Mouse (Mus musculus): ENCODE data around the gene Olfr251. TPM values are rescaled to one million over a fixed set of nuclear protein-coding genes. Genes with fewer than 3 reads are reported as not detected.

The Olfr251 gene
- polyA plus RNA-seq, 1 experiment from 2014 or later, result not detected

Other genes with a start within 250 kb of the Olfr251 start
- gene Olfr890, start 234.6 kb upstream of the Olfr251 start, polyA plus RNA-seq (2015; fragmentation: Nextera tagmentation; extraction: Ambion mirVana), result not detected in 2 replicates
- not detected in 2 replicates for gene Olfr891, start 196.3 kb upstream of the Olfr251 start, polyA plus RNA-seq (2015; fragmentation: Nextera tagmentation; extraction: Ambion mirVana)
- not detected in 2 replicates for gene Olfr893, start 168.7 kb upstream of the Olfr251 start, polyA plus RNA-seq (2015; fragmentation: Nextera tagmentation; extraction: Ambion mirVana)
- gene Olfr894, start 159.0 kb upstream of the Olfr251 start, polyA plus RNA-seq (2015; fragmentation: Nextera tagmentation; extraction: Ambion mirVana), result not detected in 2 replicates
- gene Olfr143, start 124.3 kb upstream of the Olfr251 start, polyA plus RNA-seq (2015; fragmentation: Nextera tagmentation; extraction: Ambion mirVana), result not detected in 2 replicates
- not detected in 2 replicates for gene Olfr895, start 109.2 kb upstream of the Olfr251 start, polyA plus RNA-seq (2015; fragmentation: Nextera tagmentation; extraction: Ambion mirVana)
- gene Olfr896-ps1, start 86.0 kb upstream of the Olfr251 start, polyA plus RNA-seq (2015; fragmentation: Nextera tagmentation; extraction: Ambion mirVana), result not detected in 2 replicates
- gene Olfr25, start 48.0 kb upstream of the Olfr251 start, polyA plus RNA-seq (2015; fragmentation: Nextera tagmentation; extraction: Ambion mirVana), result not detected in 2 replicates
- not detected in 2 replicates for gene Olfr898, start 28.7 kb upstream of the Olfr251 start, polyA plus RNA-seq (2015; fragmentation: Nextera tagmentation; extraction: Ambion mirVana)
- not detected in 2 replicates for gene Olfr250, start 10.2 kb upstream of the Olfr251 start, polyA plus RNA-seq (2015; fragmentation: Nextera tagmentation; extraction: Ambion mirVana)
- gene Olfr147, start 24.6 kb downstream of the Olfr251 start, polyA plus RNA-seq (2015; fragmentation: Nextera tagmentation; extraction: Ambion mirVana), result not detected in 2 replicates
- not detected in 2 replicates for gene Olfr901, start 52.4 kb downstream of the Olfr251 start, polyA plus RNA-seq (2015; fragmentation: Nextera tagmentation; extraction: Ambion mirVana)
- not detected in 2 replicates for gene Olfr902, start 70.6 kb downstream of the Olfr251 start, polyA plus RNA-seq (2015; fragmentation: Nextera tagmentation; extraction: Ambion mirVana)
- not detected in 2 replicates for gene Olfr904, start 86.1 kb downstream of the Olfr251 start, polyA plus RNA-seq (2015; fragmentation: Nextera tagmentation; extraction: Ambion mirVana)
- gene Olfr905, start 94.0 kb downstream of the Olfr251 start, polyA plus RNA-seq (2015; fragmentation: Nextera tagmentation; extraction: Ambion mirVana), result not detected in 2 replicates
- not detected in 2 replicates for gene Olfr906, start 110.0 kb downstream of the Olfr251 start, polyA plus RNA-seq (2015; fragmentation: Nextera tagmentation; extraction: Ambion mirVana)
- gene Olfr907, start 118.7 kb downstream of the Olfr251 start, polyA plus RNA-seq (2015; fragmentation: Nextera tagmentation; extraction: Ambion mirVana), result not detected in 2 replicates
- gene Olfr911-ps1, start 144.5 kb downstream of the Olfr251 start, polyA plus RNA-seq (2015; fragmentation: Nextera tagmentation; extraction: Ambion mirVana), result not detected in 2 replicates
- gene Olfr910, start 160.8 kb downstream of the Olfr251 start, polyA plus RNA-seq (2015; fragmentation: Nextera tagmentation; extraction: Ambion mirVana), result not detected in 2 replicates
- not detected in 2 replicates for gene Olfr912, start 203.1 kb downstream of the Olfr251 start, polyA plus RNA-seq (2015; fragmentation: Nextera tagmentation; extraction: Ambion mirVana)
- gene Olfr913, start 215.7 kb downstream of the Olfr251 start, polyA plus RNA-seq (2015; fragmentation: Nextera tagmentation; extraction: Ambion mirVana), result not detected in 2 replicates
- not detected in 2 replicates for gene Olfr914, start 228.0 kb downstream of the Olfr251 start, polyA plus RNA-seq (2015; fragmentation: Nextera tagmentation; extraction: Ambion mirVana)